Mouse (Mus musculus): ENCODE data around the gene Tyk2. TPM values are rescaled to one million over a fixed set of nuclear protein-coding genes. Genes with fewer than 3 reads are reported as not detected.

Gene Tyk2
- polyA plus RNA-seq, 2 experiments, result 10.6 to 20.9 TPM

GRCm38 (mm10) chr9:21125502-21126258 is 5.4 kb downstream of the Tyk2 start:
- Histone ChIP-seq H3K9ac (ENCODE audit: low read depth, low read length, severe bottlenecking) (no peak overlapping the region), H3K4me1 (ENCODE audit: control insufficient read depth, insufficient read depth, low read length) (peaks cover 5% of the 10 kb centered on the region; the same call in 1 of the 2 replicates), H3K9me3 (ENCODE audit: control insufficient read depth, low read length) (no peaks in the 10 kb centered on the region), H3K27ac (replicated peaks; ENCODE audit: low read depth, low read length) (no peak overlapping the region), H3K4me2 (replicated peaks; ENCODE audit: low read depth, low read length, severe bottlenecking) (no peak overlapping the region), H3K4me3 (replicated peaks; ENCODE audit: low read length) (no peak overlapping the region), H3K27me3 (ENCODE audit: control insufficient read depth, insufficient read depth, low read length) (no peaks in the 10 kb centered on the region), H3K36me3 (ENCODE audit: control insufficient read depth, insufficient read depth, low read length) (peaks cover 43% of the 10 kb centered on the region)
- no peak for TF ChIP-seq POLR2A (IDR thresholded peaks at IDR 0.05; ENCODE audit: borderline replicate concordance, extremely low read depth, insufficient read depth, insufficient read length)
- 86% methylated on average over 9 of the region's 9 CpGs for WGBS
- ATAC-seq (ENCODE audit: low FRiP score, low read depth) (no peak), DNase-seq (ENCODE audit: low spot score) (no peak)

GRCm38 (mm10) chr9:21124837-21125236 is 6.2 kb downstream of the Tyk2 start:
- 80% methylated on average over 5 of the region's 5 CpGs for WGBS
- H3K36me3 ChIP-seq (ENCODE audit: control insufficient read depth, insufficient read depth, low read length), result peaks cover 50% of the 10 kb centered on the region
- ATAC-seq (ENCODE audit: low FRiP score, low read depth), result no peak

GRCm38 (mm10) chr9:21121483-21121882 is 9.6 kb downstream of the Tyk2 start:
- peaks cover 36% of the 10 kb centered on the region for H3K36me3 ChIP-seq (ENCODE audit: control insufficient read depth, insufficient read depth, low read length)
- no peak for ATAC-seq (ENCODE audit: low FRiP score, low read depth)
- H3K4me3 ChIP-seq (replicated peaks; ENCODE audit: low read length), result no peak overlapping the region

More at GRCm38 (mm10) chr9:21124837-21125236, 6.2 kb downstream of the Tyk2 start:
- H3K4me3 ChIP-seq (replicated peaks; ENCODE audit: low read length), result no peak overlapping the region
- H3K27me3 ChIP-seq (ENCODE audit: control insufficient read depth, insufficient read depth, low read length), result no peaks in the 10 kb centered on the region
- H3K4me1 ChIP-seq (ENCODE audit: control insufficient read depth, insufficient read depth, low read length), result no peaks in the 10 kb centered on the region
- TF ChIP-seq POLR2A (IDR thresholded peaks at IDR 0.05; ENCODE audit: borderline replicate concordance, extremely low read depth, insufficient read depth, insufficient read length), result no peak
- no peak for DNase-seq (ENCODE audit: low spot score)
- H3K9ac ChIP-seq (ENCODE audit: low read depth, low read length, severe bottlenecking), result no peak overlapping the region
- no peak overlapping the region for H3K4me2 ChIP-seq (replicated peaks; ENCODE audit: low read depth, low read length, severe bottlenecking)
- no peaks in the 10 kb centered on the region for H3K9me3 ChIP-seq (ENCODE audit: control insufficient read depth, low read length)
- H3K27ac ChIP-seq (replicated peaks; ENCODE audit: low read depth, low read length), result no peak overlapping the region

GRCm38 (mm10) chr9:21117073-21117472 is 14.0 kb downstream of the Tyk2 start:
- Histone ChIP-seq H3K4me3 (replicated peaks; ENCODE audit: low read length) (no peak overlapping the region), H3K4me2 (replicated peaks; ENCODE audit: low read depth, low read length, severe bottlenecking) (no peak overlapping the region), H3K27me3 (ENCODE audit: control insufficient read depth, insufficient read depth, low read length) (no peaks in the 10 kb centered on the region), H3K36me3 (ENCODE audit: control insufficient read depth, insufficient read depth, low read length) (peaks cover 22% of the 10 kb centered on the region; the same call in 1 of the 2 replicates), H3K27ac (replicated peaks; ENCODE audit: low read depth, low read length) (no peak overlapping the region), H3K9me3 (ENCODE audit: control insufficient read depth, low read length) (no peaks in the 10 kb centered on the region), H3K4me1 (ENCODE audit: control insufficient read depth, insufficient read depth, low read length) (no peaks in the 10 kb centered on the region), H3K9ac (ENCODE audit: low read depth, low read length, severe bottlenecking) (no peak overlapping the region)
- DNase-seq (ENCODE audit: low spot score), result no peak
- WGBS, result 80% methylated on average over 6 of the region's 6 CpGs
- TF ChIP-seq POLR2A (IDR thresholded peaks at IDR 0.05; ENCODE audit: borderline replicate concordance, extremely low read depth, insufficient read depth, insufficient read length), result no peak
- ATAC-seq (ENCODE audit: low FRiP score, low read depth), result no peak

More at GRCm38 (mm10) chr9:21121483-21121882, 9.6 kb downstream of the Tyk2 start:
- no peak for DNase-seq (ENCODE audit: low spot score)
- H3K27ac ChIP-seq (replicated peaks; ENCODE audit: low read depth, low read length), result no peak overlapping the region
- no peaks in the 10 kb centered on the region for H3K9me3 ChIP-seq (ENCODE audit: control insufficient read depth, low read length)
- TF ChIP-seq POLR2A (IDR thresholded peaks at IDR 0.05; ENCODE audit: borderline replicate concordance, extremely low read depth, insufficient read depth, insufficient read length), result no peak
- no peaks in the 10 kb centered on the region for H3K27me3 ChIP-seq (ENCODE audit: control insufficient read depth, insufficient read depth, low read length)
- H3K4me2 ChIP-seq (replicated peaks; ENCODE audit: low read depth, low read length, severe bottlenecking), result no peak overlapping the region
- WGBS, result 91% methylated on average over 16 of the region's 16 CpGs
- H3K4me1 ChIP-seq (ENCODE audit: control insufficient read depth, insufficient read depth, low read length), result no peaks in the 10 kb centered on the region
- no peak overlapping the region for H3K9ac ChIP-seq (ENCODE audit: low read depth, low read length, severe bottlenecking)

GRCm38 (mm10) chr9:21115105-21115504 is 15.9 kb downstream of the Tyk2 start:
- H3K4me2 ChIP-seq (replicated peaks; ENCODE audit: low read depth, low read length, severe bottlenecking), result no peak overlapping the region
- no peak overlapping the region for H3K9ac ChIP-seq (ENCODE audit: low read depth, low read length, severe bottlenecking)
- H3K4me1 ChIP-seq (ENCODE audit: control insufficient read depth, insufficient read depth, low read length), result no peaks in the 10 kb centered on the region
- H3K27me3 ChIP-seq (ENCODE audit: control insufficient read depth, insufficient read depth, low read length), result no peaks in the 10 kb centered on the region
- peaks cover 8% of the 10 kb centered on the region; the same call in 1 of the 2 replicates for H3K36me3 ChIP-seq (ENCODE audit: control insufficient read depth, insufficient read depth, low read length)
- 88% methylated on average over 8 of the region's 8 CpGs for WGBS
- H3K27ac ChIP-seq (replicated peaks; ENCODE audit: low read depth, low read length), result no peak overlapping the region
- H3K4me3 ChIP-seq (replicated peaks; ENCODE audit: low read length), result no peak overlapping the region
- no peak for ATAC-seq (ENCODE audit: low FRiP score, low read depth)
- no peak for TF ChIP-seq POLR2A (IDR thresholded peaks at IDR 0.05; ENCODE audit: borderline replicate concordance, extremely low read depth, insufficient read depth, insufficient read length)
- no peak for DNase-seq (ENCODE audit: low spot score)
- H3K9me3 ChIP-seq (ENCODE audit: control insufficient read depth, low read length), result no peaks in the 10 kb centered on the region
